Mouse (Mus musculus): Measurements from ENCODE around the gene Syt8.

Syt8 gene

GRCm38 (mm10) chr7:142478001-142478400 is 43.4 kb downstream of the Syt8 start:
- no peak for DNase-seq

GRCm38 (mm10) chr7:142478574-142478973 is 43.9 kb downstream of the Syt8 start:
- no peak for DNase-seq

GRCm38 (mm10) chr7:142479307-142479706 is 44.7 kb downstream of the Syt8 start:
- DNase-seq = no peak

GRCm38 (mm10) chr7:142479886-142480285 is 45.2 kb downstream of the Syt8 start:
- DNase-seq = no peak

GRCm38 (mm10) chr7:142480661-142481060 is 46.0 kb downstream of the Syt8 start:
- DNase-seq = no peak

GRCm38 (mm10) chr7:142481186-142481567 is 46.5 kb downstream of the Syt8 start:
- peak in 1 of 2 experiments; percentile 64 for DNase-seq

- DNase-seq = no peak
Observed at GRCm38 (mm10) chr7:142481568-142482255, 47.1 kb downstream of the Syt8 start.

- DNase-seq = no peak
Observed at GRCm38 (mm10) chr7:142482256-142482609, 47.6 kb downstream of the Syt8 start.

GRCm38 (mm10) chr7:142483136-142483535 is 48.5 kb downstream of the Syt8 start:
- DNase-seq = no peak

GRCm38 (mm10) chr7:142484780-142485179 is 50.1 kb downstream of the Syt8 start:
- no peak for DNase-seq

- DNase-seq = no peak
Observed at GRCm38 (mm10) chr7:142486751-142487162, 52.1 kb downstream of the Syt8 start.

- peak; percentile 30 to 45 for DNase-seq
Observed at GRCm38 (mm10) chr7:142487341-142487859, 52.8 kb downstream of the Syt8 start.

- no peak for DNase-seq
Observed at GRCm38 (mm10) chr7:142488053-142488452, 53.4 kb downstream of the Syt8 start.

Data from kidney, postnatal 25 days (tissue).